Mouse (Mus musculus) fibroblast of lung, adult 2 months (primary cell): ENCODE data around the gene Olfr69.
"Not testable (repeated sequence)": the region's sequence is repeated elsewhere in the genome, so short reads cannot be mapped to it uniquely, and the experiment has no call there.

Experiments
- DNase-seq: peaks from one replicate; pipeline ENCODE4 v3.0.0-alpha.2; 2011; ENCODE audit warnings: low read depth

Olfr69 gene

GRCm38 (mm10) chr7:103771494-103771893 is at the start of gene Olfr69:
Gene Olfr69 (minus strand): TSS chr7:103771594.
- DNase-seq, result no peak

- DNase-seq, result not testable (repeated sequence)
These were observed 43.7 kb upstream of the Olfr69 start for GRCm38 (mm10) chr7:103815085-103815484.

- no peak for DNase-seq
These were observed 42.4 kb upstream of the Olfr69 start, which contains the start of gene Hbb-bt for GRCm38 (mm10) chr7:103813766-103814165. Gene Hbb-bt (minus strand): TSS chr7:103813996.

- not testable (repeated sequence) for DNase-seq
These were observed 41.8 kb upstream of the Olfr69 start for GRCm38 (mm10) chr7:103813152-103813551.

GRCm38 (mm10) chr7:103812174-103812573 is 40.8 kb upstream of the Olfr69 start:
- no peak for DNase-seq

GRCm38 (mm10) chr7:103811223-103811845 is 39.9 kb upstream of the Olfr69 start:
- DNase-seq, result no peak

GRCm38 (mm10) chr7:103810746-103811145 is 39.4 kb upstream of the Olfr69 start:
- no peak for DNase-seq

GRCm38 (mm10) chr7:103810296-103810695 is 38.9 kb upstream of the Olfr69 start:
- DNase-seq, result no peak

- DNase-seq, result no peak
These were observed 38.4 kb upstream of the Olfr69 start for GRCm38 (mm10) chr7:103809801-103810155.

- DNase-seq, result no peak
These were observed 37.8 kb upstream of the Olfr69 start for GRCm38 (mm10) chr7:103808971-103809800.

GRCm38 (mm10) chr7:103808120-103808519 is 36.7 kb upstream of the Olfr69 start:
- not testable (repeated sequence) for DNase-seq

- DNase-seq, result no peak
These were observed 35.5 kb upstream of the Olfr69 start for GRCm38 (mm10) chr7:103806856-103807255.

- DNase-seq, result no peak
These were observed 21.4 kb upstream of the Olfr69 start for GRCm38 (mm10) chr7:103792669-103793388.

- no peak for DNase-seq
These were observed 20.3 kb upstream of the Olfr69 start, which contains the start of gene Olfr67 for GRCm38 (mm10) chr7:103791721-103792120. Gene Olfr67 (minus strand): TSS chr7:103791821.

- DNase-seq, result no peak
These were observed 8.2 kb upstream of the Olfr69 start, which contains the start of gene Olfr68 for GRCm38 (mm10) chr7:103779598-103779997. Gene Olfr68 (minus strand): TSS chr7:103779698.

- DNase-seq, result not testable (repeated sequence)
These were observed 6.3 kb upstream of the Olfr69 start for GRCm38 (mm10) chr7:103777652-103778051.

GRCm38 (mm10) chr7:103767687-103768086 is 3.7 kb downstream of the Olfr69 start:
- DNase-seq, result not testable (repeated sequence)

GRCm38 (mm10) chr7:103762212-103762611 is 9.2 kb downstream of the Olfr69 start:
- not testable (repeated sequence) for DNase-seq

GRCm38 (mm10) chr7:103757233-103757632 is 14.2 kb downstream of the Olfr69 start, which contains the start of gene Olfr630:
Gene Olfr630 (minus strand): TSS chr7:103757333.
- DNase-seq, result no peak

- DNase-seq, result no peak
These were observed 26.6 kb downstream of the Olfr69 start, which contains the start of gene Olfr629 for GRCm38 (mm10) chr7:103744843-103745242. Gene Olfr629 (minus strand): TSS chr7:103744943.

- no peak for DNase-seq
These were observed 41.3 kb downstream of the Olfr69 start, which contains the start of gene Olfr628 for GRCm38 (mm10) chr7:103730074-103730473. Gene Olfr628 (plus strand): TSS chr7:103730374.

- not testable (repeated sequence) for DNase-seq
These were observed 55.0 kb downstream of the Olfr69 start for GRCm38 (mm10) chr7:103716398-103716797.
